Mouse (Mus musculus) cerebellum, adult 11 months (tissue): ENCODE results near the gene Sytl3.
"Not testable (repeated sequence)": the region's sequence is repeated elsewhere in the genome, so short reads cannot be mapped to it uniquely, and the experiment has no call there.

Experiments used
- DNase-seq: peaks from one replicate; pipeline ENCODE4 v3.0.0; 2022

Sytl3 gene

GRCm38 (mm10) chr17:6647452-6647851 lies 11.4 kb upstream of the Sytl3 start:
- DNase-seq, result not testable (repeated sequence)

GRCm38 (mm10) chr17:6650904-6651565 lies 7.9 kb upstream of the Sytl3 start:
- not testable (repeated sequence) for DNase-seq

- DNase-seq, result not testable (repeated sequence)
Measured at GRCm38 (mm10) chr17:6653341-6653946, 5.4 kb upstream of the Sytl3 start.

- DNase-seq, result peak; percentile 59
Measured at GRCm38 (mm10) chr17:6655087-6655511, 3.8 kb upstream of the Sytl3 start.

GRCm38 (mm10) chr17:6655567-6656281 lies 3.2 kb upstream of the Sytl3 start, which contains the start of gene Dynlt1f:
TSS of gene Dynlt1f (minus strand) at chr17:6655900.
- peak; percentile 66 for DNase-seq

GRCm38 (mm10) chr17:6656471-6656870 lies 2.4 kb upstream of the Sytl3 start:
- not testable (repeated sequence) for DNase-seq

- not testable (repeated sequence) for DNase-seq
Measured at GRCm38 (mm10) chr17:6660589-6660988, 1.7 kb downstream of the Sytl3 start.

- DNase-seq, result not testable (repeated sequence)
Measured at GRCm38 (mm10) chr17:6661093-6661816, 2.4 kb downstream of the Sytl3 start.

- not testable (repeated sequence) for DNase-seq
Measured at GRCm38 (mm10) chr17:6662840-6663239, 3.9 kb downstream of the Sytl3 start.

GRCm38 (mm10) chr17:6665389-6665788 lies 6.5 kb downstream of the Sytl3 start:
- not testable (repeated sequence) for DNase-seq

- not testable (repeated sequence) for DNase-seq
Measured at GRCm38 (mm10) chr17:6668522-6668921, 9.6 kb downstream of the Sytl3 start.

GRCm38 (mm10) chr17:6674297-6674696 lies 15.4 kb downstream of the Sytl3 start:
- DNase-seq, result not testable (repeated sequence)

- DNase-seq, result not testable (repeated sequence)
Measured at GRCm38 (mm10) chr17:6678063-6678462, 19.2 kb downstream of the Sytl3 start.

- not testable (repeated sequence) for DNase-seq
Measured at GRCm38 (mm10) chr17:6681721-6682120, 22.8 kb downstream of the Sytl3 start.

- DNase-seq, result not testable (repeated sequence)
Measured at GRCm38 (mm10) chr17:6683702-6684101, 24.8 kb downstream of the Sytl3 start.

GRCm38 (mm10) chr17:6684464-6685287 lies 25.8 kb downstream of the Sytl3 start:
- not testable (repeated sequence) for DNase-seq

GRCm38 (mm10) chr17:6685288-6685818 lies 26.5 kb downstream of the Sytl3 start:
- DNase-seq, result not testable (repeated sequence)

- DNase-seq, result not testable (repeated sequence)
Measured at GRCm38 (mm10) chr17:6686299-6686971, 27.5 kb downstream of the Sytl3 start.

- DNase-seq, result not testable (repeated sequence)
Measured at GRCm38 (mm10) chr17:6689344-6689743, 30.5 kb downstream of the Sytl3 start.

- peak; percentile 78 for DNase-seq
Measured at GRCm38 (mm10) chr17:6691596-6691995, 32.7 kb downstream of the Sytl3 start.

- DNase-seq, result not testable (repeated sequence)
Measured at GRCm38 (mm10) chr17:6695712-6696111, 36.8 kb downstream of the Sytl3 start.
